Mouse (Mus musculus) embryo, embryonic 10.5 days (tissue): Measurements from ENCODE around the gene Lypd6.

Source experiments
- DNase-seq: peaks from one replicate; pipeline ENCODE4 v3.0.0-alpha.2; 2015; ENCODE audit warnings: low spot score

The Lypd6 gene

DNA sequence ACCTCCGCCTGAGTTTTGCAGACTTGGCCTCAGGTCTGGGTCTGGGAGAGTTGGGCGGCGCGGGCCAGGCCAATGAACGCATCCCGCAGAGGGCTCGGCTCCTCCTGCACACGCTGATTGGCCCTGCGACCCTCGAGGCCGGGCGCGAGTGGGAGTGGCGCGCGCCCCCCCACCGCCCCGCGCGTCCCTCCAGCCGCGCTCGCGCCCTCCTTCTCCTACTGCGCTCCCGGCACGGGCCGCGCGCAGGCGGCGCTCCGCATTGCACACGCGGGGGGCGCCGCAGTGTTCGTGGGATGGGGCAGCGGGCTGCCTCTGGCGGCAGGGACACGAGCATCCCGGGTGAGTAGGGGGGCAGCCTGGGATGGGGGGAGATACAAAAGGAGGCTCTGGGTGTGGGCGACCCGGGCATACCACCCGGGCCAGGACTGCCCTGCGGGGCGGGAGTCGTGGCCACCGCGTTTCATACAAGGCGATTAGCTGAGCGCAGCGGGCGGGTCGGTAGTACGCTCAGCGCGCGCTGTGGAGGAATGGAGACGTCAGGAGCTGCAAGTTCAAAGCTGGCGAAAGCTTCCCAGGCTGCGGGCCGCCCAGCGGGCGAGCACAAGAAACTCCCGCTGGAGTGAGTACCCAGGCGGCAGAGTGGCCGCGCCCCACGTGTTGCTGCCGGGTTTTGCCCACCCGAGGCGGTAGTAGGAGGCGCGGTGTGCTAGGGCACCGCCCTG lies at the start of gene Lypd6:
Lypd6 (plus strand) TSS at position 184 of the 722 bp plus-strand sequence.
- DNase-seq, result peak; percentile 86

DNA sequence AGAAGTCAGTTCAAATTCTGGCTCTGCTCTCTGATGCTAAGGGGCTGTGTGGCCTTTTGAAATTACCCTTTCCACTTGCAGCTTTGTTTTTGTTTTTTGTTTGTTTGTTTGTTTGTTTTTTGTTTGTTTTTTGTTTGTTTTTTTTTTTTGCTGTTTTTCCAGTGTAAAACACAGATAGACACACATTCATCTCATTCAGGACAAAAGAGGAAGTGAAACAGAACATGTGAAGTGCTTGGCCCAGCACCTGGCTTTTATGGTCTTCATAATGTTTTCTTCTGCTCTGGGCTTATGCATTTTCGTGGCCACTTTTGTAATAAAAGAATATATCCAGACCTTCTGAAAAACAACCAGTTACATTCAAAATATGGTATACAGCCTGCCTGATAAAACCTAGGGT lies 46.8 kb upstream of the Lypd6 start:
- DNase-seq, result no peak

DNA sequence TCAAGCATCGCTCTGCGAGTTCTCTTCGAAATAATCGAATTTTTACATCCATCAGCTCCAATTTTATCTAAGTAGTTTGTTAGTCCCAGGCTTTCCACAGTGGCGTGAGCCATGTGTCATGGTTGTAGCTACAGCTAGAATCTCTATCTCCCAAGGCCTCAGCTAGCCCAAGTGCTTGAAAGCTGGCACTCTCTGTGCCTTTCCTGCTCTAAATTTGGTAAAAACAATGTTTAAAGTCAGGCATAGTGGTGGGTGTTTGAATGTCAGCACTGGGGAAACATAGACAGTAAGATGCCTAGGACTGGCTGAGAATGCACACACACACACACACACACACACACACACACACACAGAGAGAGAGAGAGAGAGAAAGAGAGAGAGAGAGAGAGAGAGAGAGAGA lies 40.7 kb upstream of the Lypd6 start:
- DNase-seq, result no peak

DNA sequence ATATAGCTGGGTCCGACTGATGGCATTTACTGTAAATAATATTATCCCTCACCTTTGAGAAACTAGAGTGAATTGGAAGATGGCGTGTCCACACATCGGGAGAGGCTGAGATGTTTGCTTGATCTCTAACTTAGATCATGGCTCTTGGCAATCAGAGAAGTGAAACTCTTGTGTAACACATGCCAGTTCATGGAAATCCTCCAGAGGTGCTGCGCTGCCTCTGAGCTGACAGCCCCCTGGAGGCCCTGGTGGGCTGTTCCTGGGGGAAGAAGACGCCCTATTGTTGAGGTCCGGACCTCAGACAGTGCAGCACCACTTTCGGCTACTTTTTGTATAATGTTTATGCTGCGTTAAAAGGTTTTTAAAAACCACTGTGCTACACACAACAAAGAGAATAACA lies 37.3 kb upstream of the Lypd6 start:
- DNase-seq, result no peak

DNA sequence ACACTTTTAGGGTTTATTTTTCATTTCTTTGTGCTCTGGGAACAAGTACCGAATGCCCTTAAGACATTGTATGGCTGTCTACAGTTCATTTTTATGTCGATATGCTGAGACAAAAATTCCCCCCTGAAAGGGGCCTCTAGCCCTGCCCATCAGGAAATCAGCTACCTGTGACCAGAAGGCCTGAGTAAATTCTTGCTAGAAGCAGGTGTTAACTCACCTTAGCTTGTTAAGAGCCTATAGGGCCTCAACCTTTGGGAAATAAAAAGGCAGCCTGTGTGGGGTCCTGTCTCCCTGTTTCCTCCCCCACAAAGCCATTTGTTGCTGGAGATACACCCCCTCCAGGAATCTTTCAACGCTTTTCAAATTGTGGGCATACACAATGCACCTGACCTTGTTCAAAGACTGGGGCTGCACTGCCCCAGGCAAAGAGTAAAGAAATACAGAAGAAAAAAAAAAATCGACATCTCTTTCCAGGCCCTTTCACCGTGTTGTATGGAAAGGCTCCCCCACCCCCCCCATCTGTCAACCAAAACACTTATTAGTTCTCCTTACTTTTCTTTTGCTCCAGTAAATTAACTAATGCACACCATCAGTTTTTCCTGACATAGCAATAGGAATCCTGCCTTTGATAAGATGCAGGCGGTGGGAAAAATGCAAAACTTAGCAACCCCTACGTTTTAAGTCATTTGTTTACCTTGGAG lies 21.9 kb upstream of the Lypd6 start:
- peak; percentile 10 for DNase-seq

DNA sequence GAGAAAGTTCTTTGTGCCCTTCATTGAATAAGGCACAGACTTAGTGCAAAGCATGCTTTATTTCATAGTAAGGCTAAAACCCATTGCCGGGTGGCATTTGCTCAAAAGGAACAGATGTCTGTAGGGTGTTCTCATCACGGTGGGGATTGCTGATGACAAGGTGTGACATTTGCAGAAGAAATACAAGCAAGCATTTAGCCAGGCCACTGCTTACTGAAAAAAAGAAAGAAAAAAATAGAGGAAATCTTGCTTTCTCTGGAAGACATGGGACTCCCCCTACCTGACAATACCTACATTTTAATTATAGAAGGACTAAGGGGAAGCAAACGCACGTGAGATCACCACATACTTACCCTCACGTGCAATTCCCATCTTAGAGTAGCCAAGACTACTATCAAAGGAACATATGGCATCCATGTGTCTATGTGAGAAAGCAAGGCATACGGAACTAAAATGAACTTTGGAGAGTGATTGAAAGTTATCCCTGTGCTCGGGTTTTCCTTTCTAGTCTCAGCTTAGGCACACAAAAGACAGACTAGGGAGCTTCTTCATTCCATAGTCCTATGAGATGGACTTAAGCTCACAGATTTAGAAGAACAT lies 21.3 kb upstream of the Lypd6 start:
- peak; percentile 17 for DNase-seq

DNA sequence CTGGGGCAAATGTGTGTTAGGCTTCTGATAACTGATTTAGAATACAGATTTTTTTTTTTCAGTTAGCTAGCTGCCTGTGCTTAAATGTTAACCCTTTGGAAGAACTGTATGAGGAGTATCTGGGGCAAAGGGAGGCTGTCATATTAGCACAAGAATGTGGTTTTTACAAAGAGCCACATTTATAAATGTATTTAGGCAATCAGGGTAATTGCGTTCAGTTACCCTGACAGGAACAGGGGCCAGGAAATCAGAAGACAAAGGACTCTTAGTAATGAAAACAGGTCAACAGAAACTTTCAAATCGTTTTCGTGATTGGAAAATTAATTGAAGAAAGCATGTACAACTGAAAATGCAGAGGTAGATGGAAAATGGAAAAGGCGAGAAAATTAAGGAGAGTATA lies 20.4 kb upstream of the Lypd6 start:
- no peak for DNase-seq

DNA sequence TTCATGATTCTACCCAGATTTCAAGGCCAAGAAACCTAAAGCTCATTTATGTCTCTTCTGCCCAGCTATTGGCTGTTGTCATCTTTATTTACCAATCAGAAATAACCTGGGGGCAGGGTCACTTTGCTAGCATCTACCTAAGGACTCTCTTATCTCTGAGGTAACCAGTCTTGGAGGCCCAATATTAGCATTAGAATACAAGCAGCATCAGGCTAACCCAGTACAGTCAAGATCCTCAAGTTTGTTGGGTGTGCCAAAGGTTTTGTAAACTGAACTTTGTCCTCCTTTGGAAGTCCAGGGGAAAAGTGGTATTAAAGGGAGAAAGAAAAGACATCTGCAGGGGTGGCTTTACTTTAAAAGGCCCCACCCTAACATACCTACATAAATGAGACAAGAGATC lies 17.8 kb upstream of the Lypd6 start:
- DNase-seq, result no peak

DNA sequence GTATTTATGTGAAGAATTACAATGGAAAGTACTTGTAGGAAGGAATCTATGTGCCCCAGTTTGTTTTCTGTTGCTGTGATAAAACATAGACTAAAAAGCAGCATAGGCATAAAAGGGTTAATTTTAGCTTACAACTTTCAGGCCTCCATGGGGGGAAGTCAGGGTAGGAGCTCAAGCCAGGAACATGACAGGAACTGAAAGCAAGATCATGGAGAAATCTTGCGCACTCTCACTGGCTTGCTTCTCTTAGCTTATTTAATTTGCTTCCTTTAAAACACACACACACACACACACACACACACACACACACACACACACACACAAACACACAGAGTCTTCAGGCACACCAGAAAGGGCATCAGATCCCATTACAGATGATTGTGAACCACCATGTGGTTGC lies 12.3 kb upstream of the Lypd6 start:
- DNase-seq, result no peak

DNA sequence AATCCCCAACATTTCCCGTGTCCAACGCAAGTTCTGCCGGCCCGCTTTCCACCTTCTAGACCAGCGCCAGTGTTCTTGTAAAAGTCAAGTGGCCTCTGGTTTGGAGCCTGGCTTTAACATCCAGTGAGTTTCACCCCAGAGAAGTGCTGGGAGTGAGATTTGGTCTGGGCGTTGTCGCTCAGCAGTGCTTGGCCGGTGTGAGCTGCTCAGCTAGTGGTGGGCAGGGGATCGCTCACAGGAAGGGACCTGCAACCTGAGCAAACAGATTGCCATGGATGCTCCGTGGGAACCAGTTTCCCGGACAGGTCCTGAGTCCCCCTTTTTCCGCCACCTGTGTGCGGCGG lies 355 bp upstream of the Lypd6 start:
- DNase-seq, result no peak

DNA sequence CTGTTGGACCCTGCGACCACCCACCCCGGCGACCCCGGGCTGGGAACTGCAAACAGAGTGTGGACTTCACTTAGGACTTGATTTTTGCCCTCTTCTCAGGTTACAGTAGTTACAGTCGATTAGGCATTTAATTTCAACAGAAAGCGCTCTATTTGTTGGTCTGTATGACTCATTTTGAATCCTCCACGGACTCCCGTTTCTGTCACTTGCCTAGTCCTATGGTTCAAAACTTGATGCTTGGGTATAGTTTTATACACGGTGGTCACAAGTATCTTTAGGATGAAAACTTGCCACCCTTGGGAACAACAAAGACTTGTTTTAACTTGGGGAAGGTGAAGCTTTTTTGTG lies 713 bp downstream of the Lypd6 start:
- no peak for DNase-seq

DNA sequence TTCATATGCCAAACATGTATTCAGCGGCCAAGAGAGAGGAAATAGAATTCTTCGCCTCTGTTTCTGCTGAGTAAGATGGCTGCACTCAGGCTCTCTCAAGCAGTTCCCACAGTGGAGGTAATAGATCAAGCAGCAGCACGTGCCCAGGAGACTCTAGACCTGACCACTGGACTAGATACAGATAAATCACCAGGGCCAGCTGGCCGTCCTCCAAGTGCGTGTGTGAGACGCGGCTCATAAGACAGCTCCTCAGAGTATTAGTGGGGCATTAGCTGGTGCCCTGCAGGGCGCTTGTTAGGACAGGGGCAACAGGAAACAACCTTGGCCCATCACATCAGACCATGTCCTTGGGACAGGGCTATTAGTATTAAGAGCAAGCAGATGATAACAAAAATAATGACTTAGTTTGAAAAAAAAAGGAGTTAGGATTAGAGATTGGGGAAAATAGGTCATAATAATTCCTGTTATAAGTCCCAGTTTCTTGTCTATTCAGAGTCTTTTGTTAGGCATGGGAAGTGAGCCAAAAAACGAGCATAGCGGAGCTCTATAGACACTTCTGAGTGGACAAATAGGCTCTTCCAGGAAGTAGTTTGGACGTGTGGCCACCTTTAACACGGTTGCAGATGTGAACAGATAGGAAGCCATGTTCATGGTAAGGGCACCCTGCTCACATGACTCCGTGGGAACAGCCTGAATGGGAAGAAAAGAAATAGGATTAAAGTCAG lies 3.5 kb downstream of the Lypd6 start:
- no peak for DNase-seq

DNA sequence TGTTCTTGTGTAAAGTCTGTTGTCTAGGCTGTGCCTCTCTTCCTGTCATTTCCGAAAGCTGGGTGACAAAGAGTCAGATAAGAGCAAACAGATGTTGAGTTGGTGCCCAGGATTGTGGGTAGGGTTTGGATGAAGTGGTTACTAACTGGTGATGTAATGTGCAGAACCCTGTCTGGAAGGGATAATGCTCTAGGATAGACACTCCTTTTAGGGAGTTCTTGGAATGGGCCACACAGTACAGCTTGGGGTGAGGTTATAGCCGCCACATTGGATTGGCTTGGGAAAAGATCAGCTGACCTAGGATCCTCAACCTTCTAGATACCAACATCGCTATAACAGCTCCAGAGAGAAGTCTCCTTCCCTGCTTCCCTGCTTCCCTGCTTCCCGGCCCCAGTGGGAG lies 5.9 kb downstream of the Lypd6 start:
- no peak for DNase-seq

DNA sequence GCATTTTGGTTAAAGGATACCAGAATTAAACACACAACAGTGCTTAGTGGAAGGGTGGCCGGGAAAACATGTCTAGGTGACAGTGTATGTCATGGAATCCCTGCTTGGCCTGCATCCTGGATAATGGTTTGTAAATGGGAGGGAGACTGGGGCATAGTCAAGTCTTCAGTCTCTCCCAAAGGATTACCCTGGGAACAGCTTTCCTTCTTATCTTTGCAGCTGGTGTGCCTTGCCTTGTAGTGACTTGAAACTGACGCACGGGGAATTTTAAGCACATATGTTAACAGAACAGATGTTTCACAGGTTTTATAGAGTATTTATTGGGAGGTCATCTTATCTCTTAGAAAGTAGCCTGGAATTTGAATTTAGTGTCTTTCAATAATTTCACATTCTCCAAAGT lies 18.5 kb downstream of the Lypd6 start:
- DNase-seq, result no peak

DNA sequence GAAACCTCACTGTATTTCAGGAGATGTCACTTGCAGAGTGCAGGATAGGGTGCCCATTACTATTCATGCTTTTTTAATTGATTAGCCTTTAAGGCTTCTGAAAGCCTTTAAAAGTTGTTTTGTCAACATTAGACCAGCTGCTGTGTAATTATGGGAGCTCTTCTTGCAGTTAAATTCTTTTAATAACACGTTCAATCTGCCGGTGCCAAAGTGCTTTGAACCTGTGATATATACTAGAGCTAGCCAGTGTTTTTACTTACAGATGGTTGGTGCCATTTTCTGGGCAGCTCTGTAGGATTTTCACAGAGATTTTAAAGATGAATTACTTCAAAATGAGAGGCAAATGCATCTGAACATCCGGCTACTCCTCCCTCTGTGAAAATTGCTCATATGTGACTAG lies 21.5 kb downstream of the Lypd6 start:
- no peak for DNase-seq

DNA sequence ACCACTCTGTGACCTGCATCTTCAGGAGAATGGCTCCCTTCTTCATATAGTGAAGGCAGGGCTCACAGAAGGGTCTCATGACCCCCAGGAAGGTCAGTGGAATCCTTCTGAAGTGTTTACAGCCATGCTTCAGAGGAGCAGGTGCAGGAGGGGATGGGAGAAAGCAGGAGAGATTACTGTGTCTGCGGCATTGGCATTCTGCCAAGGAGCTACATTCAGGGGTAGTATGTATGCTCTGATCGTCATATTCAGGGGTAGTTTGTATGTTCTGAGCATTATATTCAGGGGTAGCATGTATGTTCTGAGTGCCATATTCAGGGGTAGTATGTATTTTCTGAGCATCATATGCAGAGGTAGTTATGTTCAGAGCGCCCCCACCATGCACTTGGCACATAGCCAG lies 30.1 kb downstream of the Lypd6 start:
- no peak for DNase-seq

DNA sequence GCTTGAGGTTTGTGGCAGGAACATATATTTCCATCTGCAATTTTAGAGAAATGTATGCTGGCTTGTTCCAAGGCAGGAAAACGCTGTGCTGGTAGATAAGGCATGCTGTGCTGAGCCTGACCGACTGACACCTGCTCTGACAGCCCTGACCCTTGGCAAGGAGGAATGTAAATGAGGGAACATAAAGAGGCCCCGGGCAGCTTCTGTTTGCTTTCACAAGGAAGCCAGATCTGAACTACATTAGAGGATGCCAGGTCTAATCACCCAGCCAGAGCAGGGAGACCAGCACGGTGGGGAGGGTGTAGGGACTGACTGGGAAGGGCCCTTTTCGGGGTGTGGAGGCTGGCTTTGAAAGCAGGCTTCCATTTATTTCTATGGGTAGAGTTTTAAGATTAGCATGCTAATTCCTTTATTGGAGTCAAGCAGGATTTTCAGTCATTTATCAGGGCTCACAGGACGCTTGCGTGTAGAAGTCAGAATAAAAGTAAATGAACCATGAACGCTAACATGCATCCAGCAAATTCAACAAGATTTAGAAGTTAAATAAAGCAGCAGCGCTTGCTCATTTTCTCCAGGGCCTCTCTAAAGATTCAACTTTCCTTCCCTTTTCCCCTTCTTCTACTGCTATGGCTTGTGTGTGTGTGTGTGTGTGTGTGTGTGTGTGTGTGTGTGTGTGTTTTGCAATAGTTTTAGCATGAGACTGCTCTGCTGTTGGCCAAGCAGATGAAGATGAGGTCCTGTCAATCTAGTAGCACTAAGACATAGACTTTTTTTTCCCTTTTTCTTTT lies 34.3 kb downstream of the Lypd6 start:
- peak; percentile 52 for DNase-seq

DNA sequence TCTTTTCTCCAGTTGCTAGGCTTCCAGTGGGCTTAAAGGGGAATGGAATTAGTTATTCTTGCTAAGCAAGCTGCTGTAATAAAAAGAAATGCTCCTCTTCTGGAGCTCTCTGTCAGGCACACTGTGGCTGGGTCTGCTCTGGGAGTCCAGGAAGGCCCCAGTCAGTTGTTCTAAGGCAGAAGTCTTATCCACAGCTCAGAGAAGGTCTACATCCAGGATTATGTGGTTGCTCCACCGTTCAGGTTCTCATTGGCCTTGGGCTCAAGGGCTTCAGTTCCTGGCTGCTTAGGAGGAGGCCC lies 34.9 kb downstream of the Lypd6 start:
- no peak for DNase-seq

DNA sequence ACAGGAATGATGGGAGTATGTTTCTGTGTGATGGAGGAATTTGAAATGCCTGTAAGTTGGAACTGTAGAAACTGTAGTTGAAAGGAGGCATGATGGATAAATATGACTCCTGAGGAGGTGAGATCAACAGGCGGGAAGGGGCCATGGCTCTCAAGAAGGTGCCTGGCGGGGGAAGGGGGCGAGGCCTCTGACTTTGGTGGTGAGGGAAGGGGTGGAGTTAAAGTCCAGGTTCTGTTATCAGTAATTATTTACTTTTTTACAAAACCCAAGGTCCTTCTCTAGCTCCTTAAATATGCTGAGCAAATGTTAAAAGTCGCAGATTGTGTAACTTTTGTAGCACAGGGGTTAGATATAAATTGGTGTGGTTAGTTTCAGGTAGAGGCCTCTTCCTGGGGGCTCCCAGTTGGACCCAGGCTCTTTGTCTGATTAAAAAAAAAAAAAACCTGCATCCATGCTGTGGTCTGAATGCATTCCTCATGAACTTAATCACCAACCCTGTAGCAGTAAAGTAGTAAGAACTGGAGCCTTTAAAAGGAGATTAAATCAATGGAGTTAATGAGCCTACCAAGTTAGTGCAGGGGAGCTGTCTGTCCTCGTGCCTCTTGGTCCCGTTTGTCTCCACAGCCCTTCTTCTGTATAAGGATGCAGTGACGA lies 37.7 kb downstream of the Lypd6 start:
- DNase-seq, result no peak

DNA sequence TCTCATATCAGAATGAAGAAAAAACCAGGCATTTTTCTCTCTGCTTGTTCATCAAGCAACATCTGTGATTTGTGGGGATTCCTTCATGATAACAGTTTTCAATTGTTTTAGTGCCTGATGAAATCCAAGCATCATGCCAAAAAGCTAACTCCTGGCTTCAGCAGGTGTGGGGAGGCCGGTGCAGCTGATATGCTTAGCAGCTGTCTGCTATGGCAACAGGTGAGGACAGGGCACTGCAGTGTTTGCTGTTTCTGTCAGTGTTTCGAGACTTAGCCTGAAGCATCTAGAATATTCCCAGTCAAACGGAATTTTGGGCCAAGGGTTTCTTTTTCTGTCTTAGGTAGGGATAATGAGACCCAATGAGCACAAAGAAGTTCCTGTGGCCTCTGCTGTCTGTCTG lies 39.4 kb downstream of the Lypd6 start:
- no peak for DNase-seq

DNA sequence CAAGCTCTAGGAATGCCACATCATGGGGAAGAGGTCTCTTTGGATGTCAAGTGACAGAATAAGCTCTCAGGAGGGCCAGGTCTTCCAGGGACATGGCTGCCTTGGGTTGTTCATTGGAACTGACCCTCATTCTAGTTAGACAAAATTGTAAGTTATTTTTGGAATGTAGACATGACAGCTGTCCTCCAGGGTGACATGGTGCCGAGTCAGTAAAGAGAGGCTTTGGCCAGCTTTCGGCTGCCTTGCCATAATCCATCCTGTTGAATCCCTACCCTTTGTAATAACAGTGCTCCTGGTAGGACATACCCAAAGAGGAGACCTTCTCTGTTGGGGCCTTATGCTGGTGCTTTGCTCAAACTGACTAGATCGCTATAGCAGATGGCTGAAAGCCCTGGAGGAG lies 39.8 kb downstream of the Lypd6 start:
- no peak for DNase-seq

DNA sequence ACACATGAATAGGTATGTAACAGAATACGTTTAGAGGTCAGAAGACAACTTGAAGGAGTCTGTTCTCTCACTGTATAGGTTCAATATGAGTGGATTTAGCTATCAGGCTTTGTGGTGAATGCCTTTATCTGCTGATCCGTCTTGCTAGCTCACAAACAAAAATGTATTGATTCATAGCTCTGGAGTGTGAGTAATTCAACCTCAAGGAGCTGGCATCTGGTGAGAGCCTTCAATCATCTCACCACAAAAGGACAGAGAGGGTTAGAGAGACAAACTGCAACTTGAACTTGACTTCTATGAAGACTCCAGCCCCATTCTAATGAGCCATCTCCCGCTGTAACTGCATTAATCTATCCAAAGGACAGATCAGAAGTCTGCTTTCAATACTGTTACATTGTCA lies 40.6 kb downstream of the Lypd6 start:
- DNase-seq, result no peak
